Mouse (Mus musculus): ENCODE measurements around the gene Cdca4. TPM values are rescaled to one million over a fixed set of nuclear protein-coding genes. Genes with fewer than 3 reads are reported as not detected.
A peak's percentile ranks its signal among the peaks of the same experiment; 100 is the strongest.

Cdca4 gene
- total and polyA plus RNA-seq, 3 experiments, result 78.0 to 128 (median 78.0) TPM

- Histone ChIP-seq H3K4me3 (replicated peaks in 1 of 3; ENCODE audit: low read depth in 2 of 3, low read length in 2 of 3, poor library complexity in 1 of 3) (peak overlapping the region; percentile 83 to 85 (median 83)), H3K9me3 (replicated peaks; ENCODE audit: low read length) (no peaks in the 10 kb centered on the region), H3K27me3 (replicated peaks) (no peaks in the 10 kb centered on the region), H3K79me2 (replicated peaks; ENCODE audit: control insufficient read depth, extremely low read depth, insufficient read depth, poor library complexity, severe bottlenecking) (peaks cover 37% of the 10 kb centered on the region), H3K27ac (ENCODE audit: insufficient read depth, low read depth) (no peak overlapping the region), H3K9ac (ENCODE audit: insufficient read depth, low read depth) (peak overlapping the region; percentile 90), H3K4me2 (ENCODE audit: insufficient read depth, low read depth, poor library complexity, severe bottlenecking) (peak overlapping the region; percentile 76), H3K4me1 (ENCODE audit: control insufficient read depth in 1 of 2, insufficient read depth in 2 of 2) (peaks cover 9 to 45% of the 10 kb centered on the region in 2 experiments), H3K36me3 (replicated peaks in 1 of 2; ENCODE audit: control insufficient read depth in 1 of 2, insufficient read depth in 1 of 2, low read length in 1 of 2) (peaks cover 12 to 44% of the 10 kb centered on the region in 2 experiments)
- in situ Hi-C loops (cut with MboI; ENCODE audit: low pct_ligation_motif_present, low pct_unique_long_range_greater_than_20kb, low sequenced_read_pairs) (no loop called here), dilution Hi-C loops (cut with MboI; ENCODE audit: extremely low pct_ligation_motif_present, extremely low pct_unique_long_range_greater_than_20kb, low sequenced_read_pairs) (no loop called here)
- DNase-seq (ENCODE audit: extremely low read depth), result no peak
- no peak for TF ChIP-seq BHLHE40 (IDR thresholded peaks at IDR 0.05; ENCODE audit: low read depth, low read length)
- TF ChIP-seq JUND (conservative IDR thresholded peaks at IDR 0.05; ENCODE audit: low read depth, low read length), result no peak
- no peak for TF ChIP-seq POLR2AphosphoS2 (IDR thresholded peaks at IDR 0.05; ENCODE audit: low read depth, low read length)
- no peak for TF ChIP-seq MYC (IDR thresholded peaks at IDR 0.05; ENCODE audit: low read depth, low read length)
- no peak for TF ChIP-seq RCOR1 (conservative IDR thresholded peaks at IDR 0.05; ENCODE audit: low read depth, low read length)
- no peak for TF ChIP-seq MAZ (IDR thresholded peaks at IDR 0.05; ENCODE audit: low read depth, low read length)
- no peak for TF ChIP-seq SMC3 (IDR thresholded peaks at IDR 0.05; ENCODE audit: low read depth, low read length)
- TF ChIP-seq UBTF (IDR thresholded peaks at IDR 0.05; ENCODE audit: low read depth, low read length), result no peak
Observed at GRCm38 (mm10) chr12:112830141-112830540, 918 bp upstream of the Cdca4 start.

GRCm38 (mm10) chr12:112828501-112829243 lies 551 bp downstream of the Cdca4 start:
- H3K79me2 ChIP-seq (replicated peaks; ENCODE audit: control insufficient read depth, extremely low read depth, insufficient read depth, poor library complexity, severe bottlenecking), result peaks cover 51% of the 10 kb centered on the region
- no peaks in the 10 kb centered on the region for H3K9me3 ChIP-seq (replicated peaks; ENCODE audit: low read length)
- H3K4me1 ChIP-seq (ENCODE audit: control insufficient read depth in 1 of 2, insufficient read depth in 2 of 2), result peaks cover 15 to 60% of the 10 kb centered on the region in 2 experiments
- H3K36me3 ChIP-seq (replicated peaks in 1 of 2; ENCODE audit: control insufficient read depth in 1 of 2, insufficient read depth in 1 of 2, low read length in 1 of 2), result peaks cover 24 to 57% of the 10 kb centered on the region in 2 experiments
- dilution Hi-C loops (cut with MboI; ENCODE audit: extremely low pct_ligation_motif_present, extremely low pct_unique_long_range_greater_than_20kb, low sequenced_read_pairs) (no loop called here), in situ Hi-C loops (cut with MboI; ENCODE audit: low pct_ligation_motif_present, low pct_unique_long_range_greater_than_20kb, low sequenced_read_pairs) (no loop called here)
- peak overlapping the region; percentile 81 to 94 (median 92) for H3K4me3 ChIP-seq (replicated peaks in 1 of 3; ENCODE audit: low read depth in 2 of 3, low read length in 2 of 3, poor library complexity in 1 of 3)
- H3K27ac ChIP-seq (ENCODE audit: insufficient read depth, low read depth), result peak overlapping the region; percentile 50; the same call in 1 of the 2 replicates
- peak overlapping the region; percentile 94 for H3K4me2 ChIP-seq (ENCODE audit: insufficient read depth, low read depth, poor library complexity, severe bottlenecking)
- peak; percentile 73 for DNase-seq (ENCODE audit: extremely low read depth)
- H3K27me3 ChIP-seq (replicated peaks), result no peaks in the 10 kb centered on the region
- peak overlapping the region; percentile 95 for H3K9ac ChIP-seq (ENCODE audit: insufficient read depth, low read depth)
- 0 out of 2 replicates have a peak, but pooled peaks have one; percentile 27 for TF ChIP-seq MYC (IDR thresholded peaks at IDR 0.05; ENCODE audit: low read depth, low read length)
- TF ChIP-seq NRF1 (IDR thresholded peaks at IDR 0.05; ENCODE audit: low read depth, low read length), result no peak
- TF ChIP-seq POLR2AphosphoS2 (IDR thresholded peaks at IDR 0.05; ENCODE audit: low read depth, low read length), result no peak
- TF ChIP-seq PAX5 (IDR thresholded peaks at IDR 0.05; ENCODE audit: low read length), result no peak
- no peak for TF ChIP-seq TBP (conservative IDR thresholded peaks at IDR 0.05; ENCODE audit: low read depth, low read length)
- TF ChIP-seq USF1 (IDR thresholded peaks at IDR 0.05; ENCODE audit: low read depth, low read length), result no peak
- TF ChIP-seq SMC3 (IDR thresholded peaks at IDR 0.05; ENCODE audit: low read depth, low read length), result no peak
- TF ChIP-seq CHD1 (IDR thresholded peaks at IDR 0.05; ENCODE audit: low read depth, low read length), result no peak
- TF ChIP-seq GABPA (IDR thresholded peaks at IDR 0.05; ENCODE audit: insufficient replicate concordance, low read depth, low read length), result no peak
- no peak for TF ChIP-seq POLR2A (IDR thresholded peaks at IDR 0.05; ENCODE audit: low read depth, low read length)
- peak; percentile 65 for TF ChIP-seq TCF12 (IDR thresholded peaks at IDR 0.05; ENCODE audit: low read depth, low read length)
- no peak for TF ChIP-seq SIN3A (IDR thresholded peaks at IDR 0.05; ENCODE audit: low read length)
- TF ChIP-seq IRF4 (IDR thresholded peaks at IDR 0.05; ENCODE audit: low read depth, low read length), result peak; percentile 72
- no peak for TF ChIP-seq USF2 (conservative IDR thresholded peaks at IDR 0.05; ENCODE audit: low read depth, low read length)
- TF ChIP-seq ZMIZ1 (IDR thresholded peaks at IDR 0.05; ENCODE audit: low read depth, low read length), result peak; percentile 77
- no peak for TF ChIP-seq ZKSCAN1 (IDR thresholded peaks at IDR 0.05; ENCODE audit: borderline replicate concordance, low read depth, low read length)
- peak; percentile 79 for TF ChIP-seq MAX (IDR thresholded peaks at IDR 0.05; ENCODE audit: low read length)
- peak; percentile 55; the same call in 1 of the 2 replicates for TF ChIP-seq ELF1 (IDR thresholded peaks at IDR 0.05; ENCODE audit: low read depth, low read length)
- TF ChIP-seq CTCF (conservative IDR thresholded peaks at IDR 0.05 in 1 of 2, IDR thresholded peaks at IDR 0.05 in 1 of 2; ENCODE audit: low read depth in 2 of 2, low read length in 2 of 2), result no peak
- TF ChIP-seq ETS1 (conservative IDR thresholded peaks at IDR 0.05; ENCODE audit: low read depth, low read length), result no peak
- TF ChIP-seq MAFK (IDR thresholded peaks at IDR 0.05; ENCODE audit: insufficient replicate concordance, low read length), result no peak
- no peak for TF ChIP-seq EP300 (IDR thresholded peaks at IDR 0.05; ENCODE audit: low read length)
- no peak for TF ChIP-seq RCOR1 (conservative IDR thresholded peaks at IDR 0.05; ENCODE audit: low read depth, low read length)
- TF ChIP-seq BHLHE40 (IDR thresholded peaks at IDR 0.05; ENCODE audit: low read depth, low read length), result no peak
- no peak for TF ChIP-seq ZC3H11A (IDR thresholded peaks at IDR 0.05; ENCODE audit: low read depth, low read length)
- no peak; the same call in 1 of the 2 replicates for TF ChIP-seq MAZ (IDR thresholded peaks at IDR 0.05; ENCODE audit: low read depth, low read length)
- TF ChIP-seq CHD2 (IDR thresholded peaks at IDR 0.05; ENCODE audit: low read length), result no peak
- no peak for TF ChIP-seq KAT2A (IDR thresholded peaks at IDR 0.05; ENCODE audit: insufficient replicate concordance, low read length)
- TF ChIP-seq MXI1 (IDR thresholded peaks at IDR 0.05; ENCODE audit: low read depth, low read length), result peak; percentile 70
